Mouse (Mus musculus) stomach, embryonic 16.5 days (tissue): ENCODE results near the gene Rgs6. TPM values are rescaled to one million over a fixed set of nuclear protein-coding genes. Genes with fewer than 3 reads are reported as not detected.

Experiments used
- ATAC-seq: fragments of 200-750 bp; cut with Nextera tagmentation; 2 replicates; pipeline ENCODE4 v1.8.0; 2017; ENCODE audit warnings: moderate number of reproducible peaks, moderate TSS enrichment; ENCODE audit not compliant: insufficient read depth, low FRiP score
- H3K27ac ChIP-seq: fragments of 300-500 bp; sonication (generic); 2 replicates; pipeline ENCODE4 v1.5.1; 2014; ENCODE audit warnings: low read length
- H3K27me3 ChIP-seq: fragments of 300-500 bp; sonication (generic); 2 replicates; pipeline ENCODE4 v1.6.1; 2014; ENCODE audit warnings: low read length, control low read depth, mixed read lengths; ENCODE audit not compliant: control insufficient read depth, insufficient read depth
- H3K36me3 ChIP-seq: fragments of 300-500 bp; sonication (generic); 2 replicates; pipeline ENCODE4 v1.6.1; 2014; ENCODE audit warnings: low read length; ENCODE audit not compliant: control insufficient read depth, insufficient read depth
- H3K4me1 ChIP-seq: fragments of 300-500 bp; sonication (generic); 2 replicates; pipeline ENCODE4 v1.6.1; 2014; ENCODE audit warnings: low read length, control low read depth, mixed read lengths; ENCODE audit not compliant: control insufficient read depth, insufficient read depth
- H3K4me2 ChIP-seq: fragments of 300-500 bp; sonication (generic); 2 replicates; pipeline ENCODE4 v1.6.1; 2014; ENCODE audit warnings: low read depth, low read length, mixed read lengths
- H3K4me3 ChIP-seq: fragments of 300-500 bp; sonication (generic); replicated peaks from 2 replicates; pipeline ENCODE4 v1.5.1; 2014; ENCODE audit warnings: mild to moderate bottlenecking, low read length
- H3K9ac ChIP-seq: fragments of 300-500 bp; sonication (generic); 2 replicates; pipeline ENCODE4 v1.6.1; 2014; ENCODE audit warnings: low read length
- H3K9me3 ChIP-seq: fragments of 300-500 bp; sonication (generic); replicated peaks from 2 replicates; pipeline ENCODE4 v1.6.1; 2016; ENCODE audit warnings: low read length, control low read depth; ENCODE audit not compliant: control insufficient read depth
- WGBS: fragments of 180-500 bp; shearing (Covaris S2); extraction: QIAGEN DNeasy Blood & Tissue Kit; methylation state at CpG from one replicate; pipeline ENCODE4 v1.1.7; 2014; 5-methylcytosine and 5-hydroxymethylcytosine counted together
- polyA plus RNA-seq: library from polyadenylated mRNA; unstranded; fragments of >200 nt; fragmentation: Nextera tagmentation; extraction: Ambion mirVana; gene quantifications from 2 replicates; pipeline ENCODE4 v1.2.1, GENCODE M21; 2015

The Rgs6 gene
- polyA plus RNA-seq, 1 experiment from 2014 or later: 1.5 TPM

DNA sequence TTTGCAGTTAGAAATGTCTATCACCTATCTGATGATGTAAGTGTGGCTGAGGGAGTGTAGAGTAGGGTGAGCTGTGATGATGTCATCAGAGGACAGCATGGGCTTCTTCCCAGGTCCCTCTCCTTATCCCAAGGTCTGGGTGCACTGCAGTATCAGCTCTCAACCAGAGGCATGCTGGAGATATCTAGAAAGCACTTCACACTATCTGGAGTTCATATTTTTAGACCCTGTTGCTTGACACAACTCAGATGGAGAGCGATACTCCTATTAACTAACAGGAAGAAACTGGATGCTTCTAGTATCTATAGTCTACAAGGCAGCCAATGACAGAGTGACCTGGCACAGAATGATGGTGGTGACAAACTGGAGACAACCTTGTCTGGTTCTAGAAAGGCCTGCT is 250.5 kb downstream of the Rgs6 start:
- ATAC-seq: no peak
- no peak overlapping the region for H3K9ac ChIP-seq
- no peaks in the 10 kb centered on the region for H3K27me3 ChIP-seq
- H3K4me3 ChIP-seq: no peak overlapping the region
- 91% methylated on average over 1 of the region's 1 CpGs for WGBS
- H3K4me1 ChIP-seq: no peaks in the 10 kb centered on the region
- no peak overlapping the region for H3K4me2 ChIP-seq
- no peaks in the 10 kb centered on the region for H3K36me3 ChIP-seq
- H3K9me3 ChIP-seq: no peaks in the 10 kb centered on the region
- no peak overlapping the region for H3K27ac ChIP-seq

DNA sequence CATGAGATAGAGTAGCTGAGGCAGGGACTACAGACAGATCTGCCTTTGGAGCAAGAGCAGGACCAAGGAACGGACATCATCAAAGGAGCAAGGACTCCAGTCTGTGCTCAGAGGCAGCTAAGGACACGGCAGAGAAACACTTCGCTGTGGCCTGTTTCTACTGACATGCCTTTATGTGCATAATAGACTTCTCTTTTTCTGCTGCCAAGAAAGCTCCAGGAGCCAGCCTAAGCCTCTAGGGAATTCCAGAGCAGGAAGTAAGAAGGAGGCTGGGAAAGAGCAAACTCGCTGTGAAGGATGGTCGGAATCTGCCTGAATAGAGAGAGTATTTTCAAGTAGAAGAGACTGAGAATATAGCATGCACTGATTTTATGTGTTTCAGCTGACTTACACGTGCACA is 253.5 kb downstream of the Rgs6 start:
- no peaks in the 10 kb centered on the region for H3K36me3 ChIP-seq
- no peaks in the 10 kb centered on the region for H3K27me3 ChIP-seq
- no peaks in the 10 kb centered on the region; the same call in 1 of the 2 replicates for H3K9me3 ChIP-seq
- H3K27ac ChIP-seq: no peak overlapping the region
- no peaks in the 10 kb centered on the region for H3K4me1 ChIP-seq
- no peak for ATAC-seq
- no peak overlapping the region for H3K4me3 ChIP-seq
- no peak overlapping the region for H3K9ac ChIP-seq
- H3K4me2 ChIP-seq: no peak overlapping the region
- WGBS: 65% methylated on average over 6 of the region's 6 CpGs

DNA sequence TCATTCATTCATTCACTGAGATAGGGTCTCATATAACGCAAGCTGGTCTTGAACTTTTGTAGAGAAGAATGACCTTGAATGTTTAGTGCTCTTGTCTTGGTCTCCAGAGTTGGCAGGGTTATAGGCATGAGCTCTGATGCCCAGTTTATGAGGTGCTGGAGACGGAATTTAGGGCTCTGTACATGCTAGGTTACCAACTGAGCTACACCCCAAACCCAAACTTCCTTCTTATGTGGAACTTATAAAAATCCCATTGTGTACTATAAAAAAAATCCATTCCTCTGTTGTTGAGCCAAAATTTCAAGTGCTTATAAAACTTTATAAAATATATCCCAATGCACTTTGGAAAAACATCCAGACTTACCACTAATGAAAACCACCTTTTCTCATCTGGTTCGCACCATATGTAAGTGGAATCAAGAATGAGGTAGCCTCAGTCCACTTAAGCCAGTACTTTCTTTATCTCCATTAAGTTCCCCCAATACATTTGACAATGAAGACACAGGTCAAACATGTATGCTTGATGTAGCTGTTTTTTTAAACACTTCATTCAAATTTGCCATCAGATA is 260.3 kb downstream of the Rgs6 start:
- Histone ChIP-seq H3K9ac (no peak overlapping the region), H3K4me1 (no peaks in the 10 kb centered on the region), H3K27ac (no peak overlapping the region), H3K36me3 (no peaks in the 10 kb centered on the region), H3K9me3 (no peaks in the 10 kb centered on the region; the same call in 1 of the 2 replicates), H3K27me3 (no peaks in the 10 kb centered on the region), H3K4me3 (no peak overlapping the region), H3K4me2 (no peak overlapping the region)
- 87% methylated on average over 3 of the region's 3 CpGs for WGBS
- no peak for ATAC-seq

DNA sequence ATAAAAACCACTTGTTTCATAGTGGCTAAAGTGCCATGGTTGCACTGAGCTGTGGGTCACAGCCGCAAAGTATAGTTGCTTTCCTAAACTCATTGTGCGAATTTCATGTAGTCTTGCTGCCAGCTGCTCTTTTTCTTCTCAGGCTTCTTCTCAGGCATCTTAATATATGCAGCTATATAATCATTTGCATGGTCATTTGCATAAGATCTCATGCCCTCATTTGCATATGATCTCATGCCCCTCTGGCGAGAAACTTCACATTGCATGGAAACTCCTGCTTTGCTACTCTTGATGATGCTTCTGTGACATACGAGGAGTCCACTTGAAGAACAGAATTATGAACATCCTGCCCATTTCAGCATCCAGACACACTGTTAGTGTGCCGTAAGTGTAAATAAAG is 266.8 kb downstream of the Rgs6 start:
- no peaks in the 10 kb centered on the region for H3K27me3 ChIP-seq
- H3K9me3 ChIP-seq: no peaks in the 10 kb centered on the region
- no peak overlapping the region for H3K4me3 ChIP-seq
- no peak overlapping the region for H3K27ac ChIP-seq
- no peaks in the 10 kb centered on the region for H3K36me3 ChIP-seq
- H3K4me2 ChIP-seq: no peak overlapping the region
- no peak for ATAC-seq
- no peak overlapping the region for H3K9ac ChIP-seq
- no peaks in the 10 kb centered on the region for H3K4me1 ChIP-seq
- WGBS: 87% methylated on average over 5 of the region's 5 CpGs

DNA sequence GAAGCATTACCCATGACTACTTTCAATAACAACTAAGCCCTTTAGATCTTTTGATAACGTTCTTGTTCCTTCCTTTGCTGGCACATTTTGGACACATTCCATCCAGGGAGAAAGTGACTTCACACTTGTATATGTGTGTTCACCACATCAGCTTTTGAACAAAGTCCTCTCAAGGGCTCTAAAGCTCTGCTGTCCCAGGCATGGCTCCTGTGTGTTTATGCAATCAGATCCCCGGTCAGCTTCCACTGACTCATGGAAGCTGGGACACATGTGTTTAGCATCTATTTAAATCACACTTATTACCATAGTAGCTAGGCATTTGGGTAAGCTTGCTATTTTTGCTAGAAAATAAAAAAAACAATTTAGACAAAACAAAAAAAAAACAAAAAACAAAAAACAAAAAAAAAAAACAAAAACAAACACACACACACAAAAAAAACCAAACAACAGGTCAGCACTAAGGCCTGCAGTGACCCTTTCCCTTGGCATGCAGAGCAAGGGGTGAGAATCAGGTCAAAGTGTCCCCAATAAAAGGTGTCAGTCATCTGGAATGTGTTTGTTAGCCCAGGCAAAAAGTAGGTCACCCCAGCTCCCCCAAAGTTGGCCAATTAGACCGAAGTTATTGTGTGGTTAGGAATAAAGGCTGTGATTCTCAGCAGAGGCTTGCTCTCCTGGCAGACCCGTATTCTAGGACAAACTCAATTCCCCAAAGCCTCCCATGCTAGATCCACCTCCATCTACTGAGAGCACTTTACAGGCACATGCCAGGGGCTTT is 267.4 kb downstream of the Rgs6 start:
- no peak for ATAC-seq
- 55% methylated on average over 4 of the region's 4 CpGs for whole genome bisulfite sequencing
- Histone ChIP-seq H3K27ac (no peak overlapping the region), H3K36me3 (no peaks in the 10 kb centered on the region), H3K27me3 (no peaks in the 10 kb centered on the region), H3K9ac (no peak overlapping the region), H3K4me2 (no peak overlapping the region), H3K4me3 (no peak overlapping the region), H3K9me3 (no peaks in the 10 kb centered on the region), H3K4me1 (no peaks in the 10 kb centered on the region)

DNA sequence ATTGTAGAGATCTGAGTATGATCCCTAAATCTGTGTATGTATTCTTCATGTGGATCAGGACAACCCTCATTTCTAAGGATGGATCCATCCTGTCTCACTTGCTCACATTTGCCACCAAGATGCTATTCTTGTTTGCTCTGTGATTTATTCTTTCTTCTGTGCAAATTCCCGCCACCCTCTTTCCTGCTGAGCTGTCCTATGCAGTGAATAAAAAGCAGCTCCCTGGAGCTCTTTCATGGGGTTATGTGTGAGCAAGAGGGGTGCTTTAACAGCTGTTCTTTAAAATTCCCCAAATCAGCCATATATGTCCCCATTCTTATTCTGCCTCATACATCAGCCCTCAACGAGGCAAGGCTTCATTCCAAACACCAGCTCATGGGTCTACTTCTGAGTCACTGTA is 277.6 kb downstream of the Rgs6 start:
- H3K4me2 ChIP-seq: no peak overlapping the region
- no peaks in the 10 kb centered on the region for H3K36me3 ChIP-seq
- H3K9me3 ChIP-seq: no peaks in the 10 kb centered on the region
- no peak for ATAC-seq
- no peak overlapping the region for H3K4me3 ChIP-seq
- H3K9ac ChIP-seq: no peak overlapping the region
- WGBS: 78% methylated on average over 2 of the region's 2 CpGs
- no peaks in the 10 kb centered on the region for H3K4me1 ChIP-seq
- H3K27ac ChIP-seq: no peak overlapping the region
- no peaks in the 10 kb centered on the region for H3K27me3 ChIP-seq

DNA sequence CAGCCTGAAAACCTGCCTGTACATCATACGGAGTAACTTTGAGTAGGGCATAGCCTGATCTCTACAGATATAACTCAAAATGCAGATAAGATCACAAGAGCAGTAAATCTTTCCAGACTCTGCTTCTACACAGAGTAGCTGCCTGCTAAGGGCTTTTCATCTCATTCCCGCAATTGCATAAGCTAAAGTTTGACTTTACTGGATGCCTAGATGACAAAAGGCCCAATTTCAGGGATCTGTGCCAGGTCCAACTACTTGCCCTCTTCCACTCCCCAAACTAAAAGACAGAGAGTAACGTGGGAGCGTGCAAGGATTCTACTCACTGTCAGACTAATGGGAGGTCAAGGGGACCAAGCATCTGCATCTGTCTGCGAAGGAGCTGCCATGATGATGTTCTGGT is 292.6 kb downstream of the Rgs6 start:
- Histone ChIP-seq H3K27me3 (no peaks in the 10 kb centered on the region), H3K4me1 (no peaks in the 10 kb centered on the region), H3K9ac (no peak overlapping the region), H3K36me3 (no peaks in the 10 kb centered on the region), H3K9me3 (no peaks in the 10 kb centered on the region), H3K4me2 (no peak overlapping the region), H3K27ac (no peak overlapping the region), H3K4me3 (no peak overlapping the region)
- 74% methylated on average over 5 of the region's 5 CpGs for WGBS
- ATAC-seq: no peak

DNA sequence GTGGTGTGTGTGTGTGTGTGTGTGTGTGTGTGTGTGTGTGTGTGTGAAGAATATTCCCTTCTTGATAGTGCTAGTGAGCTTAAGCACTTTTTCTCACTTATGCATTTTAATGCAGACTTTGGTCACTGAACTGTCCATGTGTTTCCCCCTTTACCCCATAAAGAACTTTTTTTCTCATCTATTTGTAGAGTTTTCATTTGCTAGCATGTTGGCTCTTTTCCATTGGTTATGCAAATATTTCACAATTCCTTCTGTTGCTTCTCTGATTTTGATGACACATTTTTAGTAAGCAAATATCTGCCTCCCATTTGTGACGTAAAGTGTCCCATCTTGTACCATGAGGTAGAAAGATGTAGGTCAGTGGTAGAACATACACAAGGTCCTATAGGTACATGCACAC is 295.0 kb downstream of the Rgs6 start:
- 79% methylated on average over 1 of the region's 1 CpGs for WGBS
- H3K36me3 ChIP-seq: no peaks in the 10 kb centered on the region

DNA sequence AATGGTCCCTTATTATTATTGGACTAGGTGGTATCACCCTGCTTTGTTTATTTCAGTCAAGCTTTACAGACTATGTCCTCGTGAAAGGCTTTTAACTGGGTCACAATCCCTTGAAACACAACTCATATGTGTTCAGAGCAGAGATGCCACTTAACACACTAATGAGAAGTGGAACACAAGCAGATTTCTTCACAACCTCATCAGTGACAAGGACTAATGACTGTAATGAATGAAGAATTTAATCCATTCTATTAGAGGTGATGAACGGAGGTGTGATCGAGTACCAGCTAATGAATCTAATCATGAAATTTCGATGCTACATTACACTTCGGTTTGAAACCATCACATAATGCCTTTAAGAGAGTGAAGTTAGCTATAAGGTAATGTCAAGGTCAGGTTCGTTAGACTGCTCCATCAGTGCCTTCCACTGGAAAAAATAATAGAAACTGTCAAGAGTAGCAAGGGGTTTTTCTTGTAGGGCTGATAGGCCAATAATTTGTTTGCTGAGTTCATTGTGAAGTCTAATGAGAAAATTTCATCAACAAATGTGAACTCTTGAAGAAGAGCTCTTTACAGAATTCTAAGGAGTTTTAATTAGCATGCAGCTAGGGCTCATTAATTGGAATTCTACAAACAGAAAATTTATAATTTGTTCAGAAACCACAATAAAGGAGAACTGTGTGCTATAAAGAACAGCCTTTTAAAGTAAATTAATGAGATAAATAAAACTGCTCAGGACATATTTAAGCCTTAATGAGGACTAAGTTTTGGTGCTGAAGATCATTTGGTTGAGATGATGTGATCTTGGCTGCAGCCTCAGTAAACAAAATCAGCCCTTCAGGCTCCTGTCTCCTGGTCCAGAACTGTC is 307.1 kb downstream of the Rgs6 start:
- Histone ChIP-seq H3K4me1 (no peaks in the 10 kb centered on the region), H3K27ac (no peak overlapping the region), H3K27me3 (no peaks in the 10 kb centered on the region), H3K9ac (no peak overlapping the region), H3K36me3 (no peaks in the 10 kb centered on the region), H3K4me2 (no peak overlapping the region), H3K9me3 (no peaks in the 10 kb centered on the region), H3K4me3 (no peak overlapping the region)
- WGBS: 81% methylated on average over 6 of the region's 6 CpGs
- no peak for ATAC-seq

More for the DNA sequence above, 295.0 kb downstream of the Rgs6 start:
- Histone ChIP-seq H3K4me1 (no peaks in the 10 kb centered on the region), H3K9me3 (no peaks in the 10 kb centered on the region), H3K9ac (no peak overlapping the region), H3K4me3 (no peak overlapping the region), H3K27ac (no peak overlapping the region), H3K4me2 (no peak overlapping the region), H3K27me3 (no peaks in the 10 kb centered on the region)
- no peak for ATAC-seq
